ENCODE assay signal across 8 mouse cellular contexts in genomic region chr8:125090889-125091740, GRCm38 (mm10). TPM values are rescaled to one million over a fixed set of nuclear protein-coding genes. Genes with fewer than 3 reads are reported as not detected.
A peak's percentile ranks its signal among the peaks of the same experiment; 100 is the strongest.
DNase-seq lines count a peak whose midpoint lies in the region; ATAC-seq and TF ChIP-seq lines count a peak whose summit lies in the region.

No protein-coding gene starts in this region.

- H3K4me2 ChIP-seq in intestine, postnatal 0 days (replicated peaks; ENCODE audit: low read depth): peak overlapping the region; percentile 6; the same call in 1 of the 2 replicates
- H3K4me2 ChIP-seq in limb, embryonic 15.5 days: peak overlapping the region; percentile 20; the same call in 1 of the 2 replicates
- H3K4me2 ChIP-seq in midbrain, embryonic 15.5 days: no peak overlapping the region

- DNase-seq in thymus, postnatal 25 days: peak; percentile 14
- no peak for DNase-seq in thymus, postnatal 0 days (ENCODE audit: low spot score)
- DNase-seq in gastrocnemius, postnatal 14 days: peak; percentile 80
- peak; percentile 26 to 69 for DNase-seq in urinary bladder, postnatal 36 days (ENCODE audit: low spot score in 2 of 2)

- intact Hi-C loops in gastrocnemius, postnatal 14 days (cut with DNase I; ENCODE audit: low total_unique reads): no loop called here

- WGBS in intestine, postnatal 0 days: 59% methylated on average over 21 of the region's 21 CpGs
- WGBS in limb, embryonic 15.5 days: 60% methylated on average over 21 of the region's 21 CpGs
- WGBS in midbrain, embryonic 15.5 days: 67% methylated on average over 21 of the region's 21 CpGs

- H3K4me3 ChIP-seq in intestine, postnatal 0 days (ENCODE audit: low read depth, low read length): no peak overlapping the region
- no peak overlapping the region for H3K4me3 ChIP-seq in limb, embryonic 15.5 days
- H3K4me3 ChIP-seq in midbrain, embryonic 15.5 days: no peak overlapping the region

- peak; percentile 43; the same call in 1 of the 2 replicates for ATAC-seq in intestine, postnatal 0 days
- ATAC-seq in limb, embryonic 15.5 days (ENCODE audit: insufficient number of reproducible peaks, low FRiP score, low TSS enrichment, low read depth): 0 out of 2 replicates have a peak, but pooled peaks have one; percentile 56
- no peak for ATAC-seq in midbrain, embryonic 15.5 days (replicated peaks)
- no peak for ATAC-seq in inflammation-experienced regulatory T-cells, adult 6 months

- no peak overlapping the region for H3K9ac ChIP-seq in intestine, postnatal 0 days (ENCODE audit: low read depth, low read length)
- no peak overlapping the region for H3K9ac ChIP-seq in limb, embryonic 15.5 days
- H3K9ac ChIP-seq in midbrain, embryonic 15.5 days: no peak overlapping the region

- H3K9me3 ChIP-seq in intestine, postnatal 0 days (ENCODE audit: control insufficient read depth): no peaks in the 10 kb centered on the region
- H3K9me3 ChIP-seq in limb, embryonic 15.5 days: no peaks in the 10 kb centered on the region
- no peaks in the 10 kb centered on the region for H3K9me3 ChIP-seq in midbrain, embryonic 15.5 days

- no peaks in the 10 kb centered on the region for H3K27me3 ChIP-seq in intestine, postnatal 0 days (replicated peaks; ENCODE audit: control insufficient read depth, insufficient read depth, low read length)
- H3K27me3 ChIP-seq in limb, embryonic 15.5 days: no peaks in the 10 kb centered on the region
- no peaks in the 10 kb centered on the region for H3K27me3 ChIP-seq in midbrain, embryonic 15.5 days (replicated peaks)

- H3K4me1 ChIP-seq in intestine, postnatal 0 days (replicated peaks; ENCODE audit: control insufficient read depth, insufficient read depth, low read length): no peaks in the 10 kb centered on the region
- H3K4me1 ChIP-seq in limb, embryonic 15.5 days: peaks cover 2% of the 10 kb centered on the region; the same call in 1 of the 2 replicates
- H3K4me1 ChIP-seq in midbrain, embryonic 15.5 days: no peaks in the 10 kb centered on the region

- H3K36me3 ChIP-seq in intestine, postnatal 0 days (ENCODE audit: control insufficient read depth, insufficient read depth): no peaks in the 10 kb centered on the region
- 0 out of 2 replicates have a peak, but pooled peaks cover 5% of the 10 kb centered on the region for H3K36me3 ChIP-seq in limb, embryonic 15.5 days
- no peaks in the 10 kb centered on the region for H3K36me3 ChIP-seq in midbrain, embryonic 15.5 days (replicated peaks)

- no peak overlapping the region for H3K27ac ChIP-seq in intestine, postnatal 0 days (ENCODE audit: low read depth, low read length)
- H3K27ac ChIP-seq in limb, embryonic 15.5 days: no peak overlapping the region
- no peak overlapping the region for H3K27ac ChIP-seq in midbrain, embryonic 15.5 days

- no peak for TF ChIP-seq CTCF in intestine, postnatal 0 days (IDR thresholded peaks at IDR 0.05; ENCODE audit: low read depth)

RNA-seq across cellular contexts. Expression of gene Disc1, which starts 37.1 kb away (rescaled TPM):
- 0.31 and 0.46 TPM in 2 replicates for polyA plus RNA-seq in thymus, postnatal 0 days (2015; fragmentation: Nextera tagmentation; extraction: Ambion mirVana)
- 1 to 10 TPM; 1.8 to 2.1 TPM for total RNA-seq in gastrocnemius, postnatal 14 days (2021)
- polyA plus RNA-seq in intestine, postnatal 0 days (2015; fragmentation: Nextera tagmentation; extraction: Ambion mirVana): 0.39 and 0.40 TPM in 2 replicates
- 2.3 TPM in 2 replicates for polyA plus RNA-seq in limb, embryonic 15.5 days (2015; fragmentation: Nextera tagmentation; extraction: Ambion mirVana)
- 1.6 TPM in 2 replicates for polyA plus RNA-seq in midbrain, embryonic 15.5 days (2015; fragmentation: Nextera tagmentation; extraction: Ambion mirVana)
- under 1 TPM; 0.24 to 0.61 (median 0.40) TPM for polyA plus RNA-seq in inflammation-experienced regulatory T-cells, adult 6 months (2017; shearing (Covaris generic))

Comparison
In these comparisons a context has a peak if more than half of its experiments do, and no peak if none do; other contexts are left out.
1. ATAC-seq: peak in intestine, postnatal 0 days (single experiment) and limb, embryonic 15.5 days (single experiment); none in midbrain, embryonic 15.5 days (single experiment) and inflammation-experienced regulatory T-cells, adult 6 months (single experiment).